Mouse (Mus musculus) hindbrain, embryonic 16.5 days (tissue): Measurements from ENCODE around the gene Scgb1b17. TPM values are rescaled to one million over a fixed set of nuclear protein-coding genes. Genes with fewer than 3 reads are reported as not detected.
"Not testable (repeated sequence)": the region's sequence is repeated elsewhere in the genome, so short reads cannot be mapped to it uniquely, and the experiment has no call there.

Experiments
- ATAC-seq: fragments of 200-750 bp; cut with Nextera tagmentation; 2 replicates; pipeline ENCODE4 v1.8.0; 2017; ENCODE audit warnings: moderate TSS enrichment, moderate library complexity
- H3K27ac ChIP-seq: fragments of 300-500 bp; sonication (generic); 2 replicates; pipeline ENCODE4 v1.5.1; 2014; ENCODE audit warnings: low read depth, mild to moderate bottlenecking, control low read depth, low read length, moderate library complexity
- H3K27me3 ChIP-seq: fragments of 300-500 bp; sonication (generic); replicated peaks from 2 replicates; pipeline ENCODE4 v1.6.1; 2014; ENCODE audit warnings: low read length; ENCODE audit not compliant: control insufficient read depth, insufficient read depth
- H3K36me3 ChIP-seq: fragments of 300-500 bp; sonication (generic); 2 replicates; pipeline ENCODE4 v1.6.1; 2014; ENCODE audit warnings: mild to moderate bottlenecking, low read length, moderate library complexity, mixed read lengths; ENCODE audit not compliant: control insufficient read depth, insufficient read depth
- H3K4me1 ChIP-seq: fragments of 300-500 bp; sonication (generic); 2 replicates; pipeline ENCODE4 v1.6.1; 2014; ENCODE audit warnings: low read depth, low read length; ENCODE audit not compliant: control insufficient read depth, insufficient read depth
- H3K4me2 ChIP-seq: fragments of 300-500 bp; sonication (generic); 2 replicates; pipeline ENCODE4 v1.6.1; 2014; ENCODE audit warnings: mild to moderate bottlenecking, low read length, control low read depth, moderate library complexity
- H3K4me3 ChIP-seq: fragments of 300-500 bp; sonication (generic); 2 replicates; pipeline ENCODE4 v1.5.1; 2014; ENCODE audit warnings: mild to moderate bottlenecking, low read length, control low read depth, moderate library complexity
- H3K9ac ChIP-seq: fragments of 300-500 bp; sonication (generic); 2 replicates; pipeline ENCODE4 v1.6.1; 2014; ENCODE audit warnings: low read depth, mild to moderate bottlenecking, control low read depth, low read length, moderate library complexity
- H3K9me3 ChIP-seq: fragments of 300-500 bp; sonication (generic); 2 replicates; pipeline ENCODE4 v1.6.1; 2014; ENCODE audit warnings: mild to moderate bottlenecking, low read length, moderate library complexity; ENCODE audit not compliant: control insufficient read depth
- polyA plus RNA-seq: library from polyadenylated mRNA; unstranded; fragments of >200 nt; fragmentation: Nextera tagmentation; extraction: Ambion mirVana; gene quantifications from 2 replicates; pipeline ENCODE4 v1.2.1, GENCODE M21; 2015

Scgb1b17 gene
- not detected in 2 replicates for polyA plus RNA-seq

GRCm38 (mm10) chr7:33063149-33063548 is at the start of gene Scgb1b17:
Gene Scgb1b17 (plus strand): TSS chr7:33063449.
- not testable (repeated sequence) for H3K9me3 ChIP-seq, H3K27ac ChIP-seq, H3K4me2 ChIP-seq, H3K36me3 ChIP-seq, H3K4me3 ChIP-seq, H3K9ac ChIP-seq, H3K4me1 ChIP-seq, H3K27me3 ChIP-seq, ATAC-seq

- H3K27ac ChIP-seq, H3K4me2 ChIP-seq, H3K9ac ChIP-seq, H3K4me3 ChIP-seq, H3K27me3 ChIP-seq, ATAC-seq, H3K9me3 ChIP-seq, H3K4me1 ChIP-seq, H3K36me3 ChIP-seq: not testable (repeated sequence)
Observed at GRCm38 (mm10) chr7:33056461-33056860, 6.8 kb upstream of the Scgb1b17 start, which contains the start of gene Scgb2b17. Gene Scgb2b17 (minus strand): TSS chr7:33056561.

Other genes with a start within 250 kb of the Scgb1b17 start
- gene Scgb2b15, start 233.8 kb upstream of the Scgb1b17 start, polyA plus RNA-seq = not detected in 2 replicates
- gene Scgb1b15, start 226.9 kb upstream of the Scgb1b17 start, polyA plus RNA-seq = not detected in 2 replicates
- not detected in 2 replicates for gene Scgb2b17, start 6.9 kb upstream of the Scgb1b17 start, polyA plus RNA-seq
- not detected in 2 replicates for gene Scgb2b18, start 110.4 kb downstream of the Scgb1b17 start, polyA plus RNA-seq
- gene Scgb1b18, start 122.1 kb downstream of the Scgb1b17 start, polyA plus RNA-seq = not detected in 2 replicates
- gene Scgb2b19, start 216.9 kb downstream of the Scgb1b17 start, polyA plus RNA-seq = not detected in 2 replicates
- not detected in 2 replicates for gene Scgb1b19, start 223.8 kb downstream of the Scgb1b17 start, polyA plus RNA-seq